Mouse (Mus musculus) T-cell, adult 2 months (primary cell): ENCODE measurements around the gene Cbs.

Source experiments
- DNase-seq: peaks from one replicate; pipeline ENCODE4 v3.0.0; 2022; ENCODE audit warnings: low spot score

Gene Cbs

DNA sequence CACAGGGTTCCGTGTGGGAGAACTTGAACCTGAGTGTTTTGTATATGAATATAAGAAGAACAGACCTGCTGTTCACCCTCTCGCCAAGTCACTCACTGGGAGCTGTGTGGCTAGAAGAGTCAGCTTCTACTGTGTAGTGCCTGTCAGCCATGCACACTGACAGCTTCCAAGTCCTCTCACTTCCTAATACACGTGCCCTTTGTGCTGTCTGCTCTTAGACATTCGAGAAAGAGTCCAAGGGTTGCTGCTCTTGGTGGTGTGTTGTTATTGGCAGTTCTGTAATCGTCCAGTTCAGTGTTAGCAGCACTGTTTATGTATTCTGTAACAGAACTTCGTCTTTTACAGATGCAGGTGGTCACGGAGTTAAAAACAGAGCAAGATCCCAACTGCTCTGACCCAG is 48.9 kb downstream of the Cbs start:
- no peak for DNase-seq

DNA sequence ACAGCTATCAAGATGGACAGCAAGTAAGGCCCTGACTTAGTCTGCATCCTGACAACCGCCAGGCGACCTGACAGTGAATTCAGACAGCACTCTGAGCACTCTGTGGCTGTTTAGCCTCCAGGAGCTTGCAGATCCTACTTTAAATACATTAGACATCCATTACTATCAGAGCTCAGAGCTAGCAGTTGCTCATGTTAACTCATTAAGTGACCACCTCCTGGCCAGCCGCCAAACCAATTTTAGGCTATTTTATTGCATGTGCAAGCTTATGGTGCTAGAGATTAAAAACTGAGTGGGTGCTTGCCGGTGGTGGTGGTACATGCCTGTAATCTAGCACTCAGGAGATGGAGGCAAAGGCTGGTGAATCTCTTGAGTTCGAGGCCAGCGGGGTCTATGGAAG is 53.3 kb downstream of the Cbs start:
- DNase-seq = no peak

DNA sequence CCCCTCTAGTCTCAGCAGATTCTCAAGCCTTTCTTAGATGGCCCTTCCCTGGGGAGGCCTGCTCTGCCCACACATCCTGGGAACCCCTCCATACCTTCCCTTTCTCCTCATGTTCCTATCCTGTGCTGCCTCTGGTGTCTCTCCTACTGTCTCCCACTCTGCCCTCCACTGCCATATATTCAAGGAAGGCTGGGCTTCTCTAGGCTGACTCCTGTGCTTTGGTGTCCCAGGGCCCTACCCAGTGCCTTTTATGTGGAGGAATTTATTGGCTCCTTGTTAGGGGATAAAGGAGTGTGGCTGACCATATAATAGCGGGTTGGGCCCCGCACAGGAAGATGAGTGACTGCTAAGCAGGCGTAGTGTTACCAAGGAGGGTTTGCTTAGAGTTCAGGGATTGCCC is 53.9 kb downstream of the Cbs start:
- DNase-seq = no peak

DNA sequence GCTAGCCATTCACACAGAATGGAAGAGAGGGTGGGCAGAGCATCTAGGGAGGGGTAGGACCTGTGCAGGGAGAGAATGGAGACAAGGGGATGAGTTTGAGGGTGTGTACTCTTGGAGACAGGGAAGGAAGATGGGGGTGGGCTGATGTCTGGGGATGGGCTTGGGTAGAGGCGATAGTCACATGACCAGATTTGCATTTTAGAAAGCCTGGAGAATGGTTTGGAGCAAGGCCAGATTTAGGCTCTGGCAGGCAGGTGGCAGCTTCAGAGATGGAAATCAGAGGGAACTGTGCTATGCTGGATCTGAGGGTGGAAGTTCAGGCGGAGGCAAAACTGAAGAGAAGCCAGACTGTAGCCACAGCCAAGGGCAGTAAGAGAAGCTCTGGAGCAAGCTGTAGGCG is 56.7 kb downstream of the Cbs start:
- DNase-seq = no peak

DNA sequence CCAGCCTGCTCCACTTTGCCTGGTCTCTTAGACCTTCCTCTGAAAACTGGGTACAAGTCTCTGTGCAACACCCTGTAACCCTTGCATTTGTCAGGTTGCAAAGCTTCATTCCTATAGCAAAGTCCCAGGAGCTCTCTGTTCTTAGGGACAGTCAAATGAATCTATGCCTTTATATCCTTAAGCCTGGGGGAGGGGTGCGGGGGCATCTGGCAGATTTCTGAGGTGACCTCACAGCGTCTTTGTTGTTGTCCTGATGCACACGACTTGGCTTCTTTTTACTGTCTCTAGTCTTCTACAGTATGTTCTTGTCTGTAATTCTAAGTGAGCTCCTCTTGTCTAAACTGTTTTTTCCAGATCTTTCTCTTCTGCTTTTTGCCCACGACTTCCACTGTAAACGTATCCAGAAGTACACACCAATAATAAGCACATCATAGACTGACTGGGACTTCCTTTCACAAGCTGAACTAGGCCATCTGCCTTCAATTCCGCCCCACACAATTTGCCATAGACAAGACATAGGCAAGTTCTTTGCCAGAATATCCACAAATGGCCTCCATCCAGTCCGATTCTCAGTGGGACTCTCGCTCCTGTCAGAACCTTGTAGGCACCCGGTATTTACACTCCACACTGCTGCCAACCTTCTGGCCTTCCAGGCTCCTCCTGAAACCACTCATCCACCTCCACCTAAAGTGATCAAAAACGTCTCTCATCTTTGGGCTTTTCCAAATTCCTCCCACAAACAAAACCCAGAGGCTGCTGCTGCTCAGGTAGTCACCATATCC is 60.5 kb downstream of the Cbs start:
- no peak for DNase-seq

DNA sequence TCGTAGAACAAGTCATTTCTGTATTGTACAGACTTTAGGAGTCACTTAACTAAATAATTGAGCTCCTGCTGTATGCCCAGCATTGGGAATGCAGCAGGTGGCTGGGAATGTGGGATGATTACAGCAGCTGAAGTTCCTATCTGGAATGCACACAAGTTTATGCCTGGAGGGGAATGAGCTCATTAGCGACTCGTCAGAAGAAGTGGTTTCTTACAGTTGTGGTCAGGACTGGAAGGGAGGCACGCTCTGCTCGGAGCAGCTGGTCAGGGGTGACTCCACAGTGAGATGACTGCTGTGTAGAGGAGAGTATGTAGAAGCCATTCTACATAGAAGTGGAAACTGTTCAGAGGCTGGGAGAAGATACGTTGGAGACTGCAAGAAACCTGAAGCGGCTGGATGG is 62.4 kb downstream of the Cbs start:
- no peak for DNase-seq

DNA sequence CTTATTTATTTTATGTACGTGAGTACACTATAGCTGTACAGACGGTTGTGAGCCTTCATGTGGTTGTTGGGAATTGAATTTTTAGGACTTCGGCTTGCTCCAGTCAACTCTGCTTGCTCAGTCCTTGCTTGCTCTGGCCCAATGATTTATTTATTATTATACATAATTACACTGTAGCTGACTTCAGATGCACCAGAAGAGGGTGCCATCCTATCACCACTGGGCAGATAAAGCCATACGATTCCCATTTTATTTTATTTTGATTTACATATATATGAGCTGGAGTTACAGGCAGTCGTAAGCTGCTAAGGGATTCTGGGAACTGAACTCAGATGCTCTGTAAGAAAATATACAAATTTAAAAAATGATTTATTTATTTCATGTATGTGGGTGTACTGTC is 65.3 kb downstream of the Cbs start:
- DNase-seq = no peak

DNA sequence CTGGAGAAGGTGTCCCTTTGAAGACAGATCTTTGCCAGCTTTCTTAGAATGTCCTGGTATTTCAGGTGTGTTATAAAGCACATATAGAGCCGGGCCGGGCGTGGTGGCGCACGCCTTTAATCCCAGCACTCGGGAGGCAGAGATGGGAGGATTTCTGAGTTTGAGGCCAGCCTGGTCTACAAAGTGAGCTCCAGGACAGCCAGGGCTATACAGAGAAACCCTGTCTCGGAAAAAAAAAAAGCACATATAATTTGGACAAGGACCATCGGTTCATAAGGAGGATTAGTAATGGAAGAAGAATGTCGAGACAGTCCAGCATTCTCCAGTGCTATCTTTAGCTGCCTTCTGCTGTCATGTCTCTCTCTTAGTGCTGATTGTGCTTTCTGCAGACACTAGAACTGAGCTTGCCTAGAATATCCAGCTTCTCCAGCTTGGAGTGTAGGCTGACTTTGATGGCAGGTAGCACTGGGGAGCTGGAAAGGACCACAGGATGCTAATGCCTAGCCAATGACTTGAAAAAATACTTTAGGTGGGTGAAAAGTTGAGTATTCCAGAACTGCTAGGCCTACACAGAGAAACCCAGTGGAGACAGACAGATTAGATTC is 66.6 kb downstream of the Cbs start:
- peak; percentile 18 for DNase-seq

DNA sequence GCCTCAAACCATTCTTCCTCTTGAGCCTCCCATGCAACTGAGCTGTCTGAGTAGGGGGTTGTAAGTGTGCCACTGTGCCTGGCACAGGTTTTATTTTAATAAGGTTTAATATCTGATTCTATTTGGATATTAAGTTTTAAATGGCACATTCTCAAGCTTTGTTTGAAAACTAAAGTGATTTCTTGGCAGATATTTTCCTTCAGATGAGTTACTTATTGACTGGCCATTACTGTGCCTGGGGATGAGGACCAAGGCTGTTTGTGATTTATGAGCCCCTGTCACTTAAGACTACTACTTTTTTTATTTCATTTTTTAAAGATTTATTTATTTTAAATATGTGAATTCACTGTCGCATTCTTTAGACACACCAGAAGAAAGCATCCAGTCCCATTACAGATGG is 67.3 kb downstream of the Cbs start:
- no peak for DNase-seq

DNA sequence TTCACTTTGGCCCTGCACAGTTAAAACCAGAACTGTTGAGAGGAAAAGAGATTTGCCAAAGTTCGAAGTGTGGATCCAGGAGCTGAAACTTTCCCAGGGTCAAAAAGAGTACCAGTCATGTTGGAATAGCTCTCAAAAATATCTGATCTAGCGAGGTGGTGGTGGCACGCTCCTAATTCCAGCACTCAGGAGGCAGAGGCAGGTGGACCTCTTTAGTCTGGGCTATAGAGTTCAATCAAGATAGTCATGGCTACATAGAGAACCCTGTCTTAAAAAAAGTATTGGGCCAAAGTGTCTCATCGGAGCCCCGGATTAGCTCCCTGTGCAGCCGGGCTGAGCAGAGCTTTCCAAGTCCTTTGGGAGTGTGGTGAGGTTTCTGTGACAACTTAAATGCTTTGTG is 70.8 kb downstream of the Cbs start:
- no peak for DNase-seq

DNA sequence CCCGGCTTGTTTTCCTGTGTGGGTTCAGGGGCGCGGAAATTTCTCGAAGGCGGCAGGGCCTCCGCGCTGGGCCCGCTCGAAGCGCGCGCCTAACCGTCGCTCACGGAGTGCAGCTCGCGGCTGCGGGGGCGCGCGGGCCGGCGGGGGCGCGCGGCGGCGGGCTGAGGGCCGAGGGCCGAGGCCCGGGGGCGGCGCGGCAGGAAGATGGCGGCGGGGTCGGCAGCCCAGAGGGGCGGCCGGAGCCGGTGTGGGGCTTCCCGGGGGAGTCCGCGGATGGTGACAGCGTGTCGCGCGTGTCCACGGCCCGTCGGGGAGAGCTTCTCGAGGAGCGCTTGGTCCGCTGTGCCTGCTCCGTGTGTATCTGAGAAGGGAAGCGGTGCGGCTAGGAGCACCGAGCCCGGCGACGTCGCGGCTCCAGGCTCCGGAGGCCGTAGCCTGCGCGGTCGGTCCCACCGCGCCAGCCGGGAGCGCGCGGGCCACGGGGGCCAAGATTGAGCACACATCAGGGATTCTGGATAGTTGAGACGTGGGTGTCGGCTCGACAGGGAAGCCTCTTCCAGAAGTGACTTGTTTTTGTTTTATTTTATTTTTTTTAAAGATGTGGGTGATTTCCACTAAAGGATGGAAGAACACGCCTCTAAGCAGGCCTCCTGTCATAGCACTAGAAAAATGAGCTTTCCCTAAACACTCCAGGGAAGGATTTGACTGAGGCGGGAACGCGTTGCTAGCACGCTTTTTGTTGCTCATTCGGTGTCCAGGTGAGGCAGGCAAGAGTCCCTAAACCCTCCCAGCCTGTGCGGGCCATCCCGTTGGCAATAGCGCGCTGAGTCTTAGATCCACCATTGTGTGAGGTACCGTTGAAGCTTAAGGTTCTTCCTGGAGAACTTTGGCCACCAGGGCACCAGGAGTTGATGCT is 71.6 kb downstream of the Cbs start:
- peak; percentile 70 for DNase-seq

DNA sequence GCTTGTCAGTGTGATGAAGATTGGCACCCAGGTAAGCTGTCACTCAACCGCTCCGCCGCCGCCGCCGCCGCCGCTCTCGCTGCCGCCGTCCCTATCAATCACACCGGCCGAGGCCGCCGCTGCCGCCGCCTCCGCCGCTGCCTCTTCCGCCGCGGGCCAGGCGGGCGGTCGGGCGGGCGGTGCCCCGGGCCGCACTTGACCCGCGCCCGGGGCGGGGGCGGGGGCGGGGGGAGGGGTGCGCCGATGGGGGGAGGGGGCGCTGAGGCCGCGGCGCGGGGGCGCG is 72.2 kb downstream of the Cbs start:
- no peak for DNase-seq

DNA sequence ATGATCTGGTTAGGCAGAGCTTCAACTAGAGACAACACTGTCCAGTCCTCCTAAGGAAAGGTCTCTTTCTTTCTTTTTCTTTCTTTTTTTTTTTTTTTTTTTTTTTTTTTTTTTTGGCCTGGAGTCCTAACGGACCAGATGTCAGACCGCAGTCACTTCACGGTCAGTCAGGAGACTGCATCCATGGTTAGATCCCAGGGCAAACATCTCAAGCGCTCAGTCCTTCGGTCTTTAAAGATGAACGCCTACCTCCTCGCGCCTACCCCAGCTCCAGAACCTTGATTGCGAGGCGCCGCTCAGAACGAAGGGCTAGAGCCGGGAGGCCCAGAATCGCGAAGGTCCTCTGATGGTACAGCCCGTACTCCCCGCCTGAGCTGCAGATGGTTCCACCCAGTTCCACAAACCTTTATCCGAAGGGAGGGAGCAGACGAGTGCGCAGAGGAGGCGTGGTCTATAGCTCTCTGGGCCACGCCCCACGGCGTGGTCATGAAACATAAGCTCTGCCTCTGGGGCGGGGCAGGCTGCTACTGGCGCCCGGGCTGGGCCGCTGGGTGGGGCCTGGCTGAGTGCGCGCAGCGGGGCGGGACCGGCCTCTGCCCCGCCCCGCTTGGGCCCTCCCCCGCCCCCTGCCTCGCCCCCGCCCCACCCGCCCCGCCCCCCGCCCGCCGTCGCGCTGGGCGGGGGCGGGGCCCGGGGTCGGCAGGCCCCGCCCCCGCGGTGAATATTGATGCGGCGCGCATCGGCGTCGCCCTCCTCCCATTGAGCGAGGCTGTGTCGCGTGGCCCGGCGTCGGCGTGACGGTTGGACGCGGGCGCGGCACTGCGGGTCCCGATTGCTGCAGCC is 72.8 kb downstream of the Cbs start, which contains the start of gene Pknox1:
Gene Pknox1, plus strand, starts transcription at position 720 of the 843 bp plus-strand sequence.
- DNase-seq = peak; percentile 100

DNA sequence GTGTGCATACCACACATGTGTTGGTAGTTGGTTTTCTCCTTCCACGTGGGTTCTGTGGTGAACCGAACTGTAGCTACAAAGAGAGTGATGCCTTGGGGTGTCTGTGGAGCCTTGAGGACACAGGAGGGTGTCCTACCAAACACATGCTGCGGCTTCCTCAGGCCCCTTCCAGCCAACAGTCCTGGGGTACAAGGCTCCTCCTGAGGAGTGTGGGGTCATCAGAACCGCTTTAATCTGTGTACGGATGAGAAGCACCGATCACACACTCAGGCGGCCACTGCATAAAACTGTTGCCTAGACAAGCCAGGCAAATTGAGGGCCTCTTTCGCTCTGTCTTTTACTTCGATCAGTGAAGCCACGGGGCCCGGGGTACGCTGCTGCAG is 73.4 kb downstream of the Cbs start:
- peak; percentile 34 for DNase-seq

DNA sequence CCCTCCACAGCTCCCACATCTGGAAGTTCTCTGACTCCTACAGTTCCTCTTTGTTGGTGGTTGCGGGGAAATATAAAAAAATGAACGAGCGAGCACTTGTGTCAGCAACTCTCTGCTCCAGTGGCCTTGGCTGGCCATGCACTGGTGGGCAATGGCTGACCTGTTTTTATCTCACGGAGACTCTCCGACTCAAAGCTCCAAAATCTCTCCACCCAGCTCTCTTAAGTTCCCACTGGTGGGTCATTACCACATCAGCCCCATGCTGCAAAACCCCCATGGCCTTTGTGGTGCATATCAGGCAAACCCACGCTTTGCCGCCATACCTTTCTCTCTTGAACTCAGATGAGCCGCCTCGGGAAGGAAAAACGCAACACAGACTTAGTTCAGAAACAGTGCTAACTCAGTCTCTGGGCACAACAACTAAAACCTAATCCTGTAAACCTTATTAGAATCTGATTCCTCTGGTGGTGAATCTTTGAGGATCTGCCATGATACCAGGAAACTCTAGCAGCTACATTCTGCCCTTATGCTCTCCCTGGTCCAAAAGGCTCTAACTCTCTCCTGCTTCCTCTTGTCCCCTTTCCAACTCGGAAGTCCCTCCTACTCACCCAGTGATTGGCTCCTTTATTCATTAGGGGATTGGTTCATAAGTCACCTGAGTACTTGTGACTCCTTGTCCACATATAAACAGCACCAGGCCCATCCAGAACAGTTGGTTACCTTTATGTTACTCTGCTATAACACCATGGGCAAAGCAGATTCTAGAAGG is 77.8 kb downstream of the Cbs start:
- no peak for DNase-seq
